Mouse (Mus musculus) testis, adult 2 months (tissue): ENCODE data around the gene Lamtor3. TPM values are rescaled to one million over a fixed set of nuclear protein-coding genes. Genes with fewer than 3 reads are reported as not detected.
A peak's percentile ranks its signal among the peaks of the same experiment; 100 is the strongest.
"Not testable (repeated sequence)": the region's sequence is repeated elsewhere in the genome, so short reads cannot be mapped to it uniquely, and the experiment has no call there.

Source experiments
- H3K27ac ChIP-seq: fragments of 200-500 bp; 2 replicates; pipeline ENCODE4 v1.5.1; 2012; ENCODE audit warnings: low read depth, low read length; ENCODE audit not compliant: control insufficient read depth, insufficient read depth
- H3K27me3 ChIP-seq: fragments of 200-500 bp; 2 replicates; pipeline ENCODE4 v1.6.1; 2012; ENCODE audit warnings: mild to moderate bottlenecking, low read length, moderate library complexity; ENCODE audit not compliant: control insufficient read depth, insufficient read depth
- H3K36me3 ChIP-seq: fragments of 200-500 bp; 2 replicates; pipeline ENCODE4 v1.6.1; 2012; ENCODE audit warnings: mild to moderate bottlenecking, low read length; ENCODE audit not compliant: control insufficient read depth, insufficient read depth
- H3K4me1 ChIP-seq: fragments of 200-500 bp; 2 replicates; pipeline ENCODE4 v1.6.1; 2012; ENCODE audit warnings: low read length; ENCODE audit not compliant: control insufficient read depth, insufficient read depth
- H3K4me3 ChIP-seq: fragments of 200-500 bp; 2 replicates; pipeline ENCODE4 v1.5.1; 2012; ENCODE audit warnings: low read depth, mild to moderate bottlenecking, low read length, moderate library complexity, mixed read lengths; ENCODE audit not compliant: control insufficient read depth
- CTCF ChIP-seq: fragments of 200-500 bp; IDR thresholded peaks from 2 replicates; pipeline ENCODE4 v1.5.1; 2012; ENCODE audit warnings: low read depth, mild to moderate bottlenecking, inconsistent platforms, low read length, moderate library complexity; ENCODE audit not compliant: control insufficient read depth, insufficient read depth, insufficient replicate concordance
- POLR2A ChIP-seq: fragments of 200-500 bp; IDR thresholded peaks from 2 replicates; pipeline ENCODE4 v1.6.1; 2012; ENCODE audit warnings: low read depth, mild to moderate bottlenecking, inconsistent platforms, low read length, moderate library complexity; ENCODE audit not compliant: control insufficient read depth
- polyA plus RNA-seq: library from polyadenylated mRNA; depleted of rRNA; stranded (reverse); fragments of >200 nt; gene quantifications from 2 replicates; pipeline ENCODE4 v1.2.3, GENCODE M21; 2012

Gene Lamtor3
- polyA plus RNA-seq, 1 experiment, result 15.0 TPM

GRCm38 (mm10) chr3:137892118-137892517 lies 26.2 kb upstream of the Lamtor3 start:
- TF ChIP-seq CTCF (no peak), POLR2A (no peak)
- Histone ChIP-seq H3K4me1 (no peaks in the 10 kb centered on the region), H3K27me3 (no peaks in the 10 kb centered on the region), H3K27ac (no peak overlapping the region), H3K36me3 (no peaks in the 10 kb centered on the region; the same call in 1 of the 2 replicates), H3K4me3 (no peak overlapping the region)

GRCm38 (mm10) chr3:137893789-137894188 lies 24.5 kb upstream of the Lamtor3 start:
- Histone ChIP-seq H3K4me1 (no peaks in the 10 kb centered on the region), H3K27ac (no peak overlapping the region), H3K36me3 (no peaks in the 10 kb centered on the region; the same call in 1 of the 2 replicates), H3K4me3 (no peak overlapping the region), H3K27me3 (no peaks in the 10 kb centered on the region)
- no peak for TF ChIP-seq POLR2A
- TF ChIP-seq CTCF, result no peak

GRCm38 (mm10) chr3:137895196-137895595 lies 23.1 kb upstream of the Lamtor3 start:
- Histone ChIP-seq H3K27ac (no peak overlapping the region), H3K27me3 (no peaks in the 10 kb centered on the region), H3K36me3 (no peaks in the 10 kb centered on the region; the same call in 1 of the 2 replicates), H3K4me1 (no peaks in the 10 kb centered on the region), H3K4me3 (no peak overlapping the region)
- no peak for TF ChIP-seq POLR2A
- peak; percentile 64; the same call in 1 of the 2 replicates for TF ChIP-seq CTCF

GRCm38 (mm10) chr3:137896386-137896785 lies 21.9 kb upstream of the Lamtor3 start:
- no peaks in the 10 kb centered on the region; the same call in 1 of the 2 replicates for H3K36me3 ChIP-seq
- no peaks in the 10 kb centered on the region for H3K27me3 ChIP-seq
- H3K4me3 ChIP-seq, result no peak overlapping the region
- TF ChIP-seq CTCF (no peak), POLR2A (no peak)
- no peaks in the 10 kb centered on the region for H3K4me1 ChIP-seq
- H3K27ac ChIP-seq, result no peak overlapping the region

- H3K27me3 ChIP-seq, result no peaks in the 10 kb centered on the region
- H3K27ac ChIP-seq, result no peak overlapping the region
- H3K4me1 ChIP-seq, result no peaks in the 10 kb centered on the region
- TF ChIP-seq CTCF (no peak), POLR2A (no peak)
- H3K36me3 ChIP-seq, result no peaks in the 10 kb centered on the region; the same call in 1 of the 2 replicates
- no peak overlapping the region for H3K4me3 ChIP-seq
Measured at GRCm38 (mm10) chr3:137896867-137897266, 21.4 kb upstream of the Lamtor3 start.

GRCm38 (mm10) chr3:137897685-137898084 lies 20.6 kb upstream of the Lamtor3 start:
- Histone ChIP-seq H3K27me3 (no peaks in the 10 kb centered on the region), H3K4me3 (no peak overlapping the region), H3K27ac (no peak overlapping the region), H3K4me1 (no peaks in the 10 kb centered on the region), H3K36me3 (no peaks in the 10 kb centered on the region; the same call in 1 of the 2 replicates)
- TF ChIP-seq CTCF (no peak), POLR2A (no peak)

GRCm38 (mm10) chr3:137900149-137900548 lies 18.2 kb upstream of the Lamtor3 start:
- no peaks in the 10 kb centered on the region for H3K27me3 ChIP-seq
- H3K36me3 ChIP-seq, result no peaks in the 10 kb centered on the region; the same call in 1 of the 2 replicates
- H3K4me3 ChIP-seq, result no peak overlapping the region
- TF ChIP-seq POLR2A, result no peak
- TF ChIP-seq CTCF, result no peak
- H3K27ac ChIP-seq, result no peak overlapping the region
- no peaks in the 10 kb centered on the region for H3K4me1 ChIP-seq

GRCm38 (mm10) chr3:137913093-137913492 lies 5.2 kb upstream of the Lamtor3 start:
- Histone ChIP-seq H3K4me1 (peaks cover 3% of the 10 kb centered on the region), H3K27me3 (no peaks in the 10 kb centered on the region), H3K27ac (no peak overlapping the region), H3K4me3 (no peak overlapping the region), H3K36me3 (no peaks in the 10 kb centered on the region)
- no peak for TF ChIP-seq POLR2A
- TF ChIP-seq CTCF, result no peak

- H3K4me1 ChIP-seq, H3K27ac ChIP-seq, H3K36me3 ChIP-seq, H3K4me3 ChIP-seq, H3K27me3 ChIP-seq: not testable (repeated sequence)
Measured at GRCm38 (mm10) chr3:137914567-137914966, 3.7 kb upstream of the Lamtor3 start.
